Mouse (Mus musculus) erythroblast, embryonic 14.5 days (primary cell): ENCODE measurements around the gene Inf2.

Experiments used
- GATA1 ChIP-seq: IDR thresholded peaks from 2 replicates; pipeline ENCODE4 v1.6.1; 2012; ENCODE audit warnings: low read length, inconsistent platforms, mixed read lengths
- TAL1 ChIP-seq: IDR thresholded peaks from 3 replicates; pipeline ENCODE4 v1.6.1; 2012; ENCODE audit warnings: low read length, inconsistent platforms, mixed read lengths

GRCm38 (mm10) chr12:112554900-112555299, 33.7 kb upstream of the Inf2 start:
- TF ChIP-seq GATA1 (no peak), TAL1 (no peak)
